In the genomic region with DNA sequence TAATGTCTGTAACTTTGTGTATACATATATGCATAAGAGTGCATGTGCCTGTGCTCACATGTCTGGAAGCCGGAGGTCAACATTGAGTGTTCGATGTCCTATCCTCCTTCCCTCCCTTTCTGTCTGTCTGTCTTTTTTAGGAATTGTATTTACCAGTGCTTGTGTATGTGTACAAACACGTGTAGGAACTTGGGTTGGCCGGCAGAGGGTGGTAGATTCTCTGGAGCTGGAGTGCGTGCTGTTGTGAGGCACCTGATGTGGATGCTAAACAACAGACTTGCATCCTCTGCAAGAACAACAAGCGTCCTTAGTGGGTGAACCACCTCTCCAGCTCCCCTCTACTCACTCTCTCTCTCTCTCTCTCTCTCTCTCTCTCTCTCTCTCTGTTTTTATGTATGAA, we compare ENCODE assay signal across 32 mouse cellular contexts. TPM values are rescaled to one million over a fixed set of nuclear protein-coding genes. Genes with fewer than 3 reads are reported as not detected.
DNase-seq lines count a peak whose midpoint lies in the region; ATAC-seq and TF ChIP-seq lines count a peak whose summit lies in the region.
"Had no signal": no experiment of that assay in that cellular context is flagged by ENCODE, and none has a peak within 500 bp of the region (broad histone marks: within the 10 kb centered on the region; RNA-seq: fewer than 3 reads in every experiment).

No protein-coding gene starts in this region.

- H3K4me1 ChIP-seq in forebrain, embryonic 10.5 days = no peaks in the 10 kb centered on the region
- H3K4me1 ChIP-seq: embryonic facial prominence, embryonic 10.5 days; heart, embryonic 15.5 days; limb, embryonic 12.5 days had no signal

- no peak overlapping the region for H3K27ac ChIP-seq in gastrocnemius, adult 2 months
- H3K27ac ChIP-seq in layer of hippocampus, adult 2 months = no peak overlapping the region
- H3K27ac ChIP-seq in forebrain, embryonic 10.5 days = no peak overlapping the region
- H3K27ac ChIP-seq: embryonic facial prominence, embryonic 10.5 days; heart, embryonic 15.5 days; hindbrain, embryonic 14.5 days; limb, embryonic 12.5 days; macrophage had no signal

- intact Hi-C loops in gastrocnemius, adult 2 months (cut with DNase I) = no loop called here
- intact Hi-C loops in gastrocnemius, postnatal 14 days (cut with DNase I; ENCODE audit: low total_unique reads) = no loop called here

- TF ChIP-seq CTCF in gastrocnemius, adult 2 months (IDR thresholded peaks at IDR 0.05) = peak; percentile 12; the same call in 1 of the 2 replicates
- TF ChIP-seq CTCF in layer of hippocampus, adult 2 months (conservative IDR thresholded peaks at IDR 0.05) = peak; percentile 46

- no peak for DNase-seq in gastrocnemius, adult 2 months
- DNase-seq in gastrocnemius, postnatal 14 days = no peak
- DNase-seq in layer of hippocampus, adult 2 months (ENCODE audit: low spot score in 2 of 2) = no peak
- DNase-seq in layer of hippocampus, adult 8-10 months (ENCODE audit: low spot score in 2 of 2) = no peak
- DNase-seq in A20 (ENCODE audit: low read depth, low spot score) (peak; percentile 48), R1 (ENCODE audit: low read depth, low spot score) (peak; percentile 87)
- DNase-seq in forebrain, embryonic 10.5 days (ENCODE audit: extremely low spot score, low spot score) = no peak
- DNase-seq: adrenal gland, postnatal 25 days; cerebellum, adult 9-10 months; forebrain, postnatal 0 days; gastrocnemius, postnatal 36 days; heart, postnatal 36 days; kidney, postnatal 10 days; right cerebral cortex, postnatal 14 days; spleen, adult 18-20 months; thymus, postnatal 14 days had no signal

- no peak overlapping the region for H3K4me3 ChIP-seq in gastrocnemius, adult 2 months
- no peak overlapping the region for H3K4me3 ChIP-seq in layer of hippocampus, adult 2 months
- no peak overlapping the region for H3K4me3 ChIP-seq in forebrain, embryonic 10.5 days
- H3K4me3 ChIP-seq: embryonic facial prominence, embryonic 10.5 days; heart, embryonic 15.5 days; limb, embryonic 12.5 days had no signal

- no peaks in the 10 kb centered on the region for H3K27me3 ChIP-seq in forebrain, embryonic 10.5 days (ENCODE audit: poor library complexity, severe bottlenecking)
- H3K27me3 ChIP-seq: heart, embryonic 15.5 days; limb, embryonic 12.5 days had no signal

- WGBS in forebrain, embryonic 10.5 days = 82% methylated on average over 6 of the region's 6 CpGs

- peaks cover 47% of the 10 kb centered on the region for H3K36me3 ChIP-seq in forebrain, embryonic 10.5 days (replicated peaks)

- no peaks in the 10 kb centered on the region for H3K9me3 ChIP-seq in forebrain, embryonic 10.5 days
- H3K9me3 ChIP-seq: embryonic facial prominence, embryonic 10.5 days; heart, embryonic 15.5 days; limb, embryonic 12.5 days had no signal

- no peak for ATAC-seq in monocyte, adult 5-6 weeks (replicated peaks; ENCODE audit: insufficient number of reproducible peaks, low FRiP score, low TSS enrichment, poor library complexity, severe bottlenecking)
- ATAC-seq: forebrain, postnatal 0 days; intestine, embryonic 16.5 days; lung, postnatal 0 days had no signal

RNA-seq across cellular contexts. Expression of a gene that starts 11.6 kb away (rescaled TPM):
- 100 to 1,000 TPM; 118 to 153 TPM for total RNA-seq in gastrocnemius, adult 2 months (2021)
- total RNA-seq in gastrocnemius, postnatal 14 days (2021) = 10 to 100 TPM; 84.1 to 89.2 TPM
- total RNA-seq in layer of hippocampus, adult 2 months (2021) = 100 to 1,000 TPM; 153 to 170 TPM
- 100 to 1,000 TPM; 159 to 182 (median 176) TPM for total RNA-seq in layer of hippocampus, adult 8-10 months (2022)
- 32.1 to 81.2 TPM (median 33.7 TPM) in 3 replicates for total RNA-seq in monocyte, adult 5-6 weeks (2017)
- 27.2 and 27.8 TPM in 2 replicates for polyA plus RNA-seq in forebrain, embryonic 10.5 days (2016; fragmentation: Nextera tagmentation; extraction: Ambion mirVana)

RNA-seq across cellular contexts. Expression of a gene that starts 21.5 kb away (rescaled TPM):
- total RNA-seq in gastrocnemius, adult 2 months (2021) = not detected
- not detected for total RNA-seq in gastrocnemius, postnatal 14 days (2021)
- not detected for total RNA-seq in layer of hippocampus, adult 2 months (2021)
- total RNA-seq in layer of hippocampus, adult 8-10 months (2022) = not detected
- not detected in 3 replicates for total RNA-seq in monocyte, adult 5-6 weeks (2017)
- not detected in 2 replicates for polyA plus RNA-seq in forebrain, embryonic 10.5 days (2016; fragmentation: Nextera tagmentation; extraction: Ambion mirVana)
- total RNA-seq: adrenal gland, postnatal 25 days; forebrain, postnatal 0 days; gastrocnemius, postnatal 36 days; heart, adult 8-10 months; heart, postnatal 36 days; layer of hippocampus, postnatal 25 days; left cerebral cortex, postnatal 14 days; MEL; neutrophil, adult 5-6 weeks had no signal
- polyA plus RNA-seq: forebrain, embryonic 11.5 days; forebrain, postnatal 0 days; heart, embryonic 15.5 days; hindbrain, embryonic 14.5 days; intestine, embryonic 16.5 days; limb, embryonic 12.5 days; lung, postnatal 0 days; macrophage; midbrain, embryonic 11.5 days had no signal

RNA-seq across cellular contexts. Expression of a gene that starts 37.6 kb away (rescaled TPM):
- not detected for total RNA-seq in gastrocnemius, adult 2 months (2021)
- not detected for total RNA-seq in gastrocnemius, postnatal 14 days (2021)
- total RNA-seq in layer of hippocampus, adult 2 months (2021) = not detected
- total RNA-seq in layer of hippocampus, adult 8-10 months (2022) = not detected
- not detected in 3 replicates for total RNA-seq in monocyte, adult 5-6 weeks (2017)
- polyA plus RNA-seq in forebrain, embryonic 10.5 days (2016; fragmentation: Nextera tagmentation; extraction: Ambion mirVana) = 0.04 TPM in 1 of 2 replicates, not detected in the other
- total RNA-seq: adrenal gland, postnatal 25 days; forebrain, postnatal 0 days; gastrocnemius, postnatal 36 days; heart, adult 8-10 months; heart, postnatal 36 days; layer of hippocampus, postnatal 25 days; MEL had no signal
- polyA plus RNA-seq: embryonic facial prominence, embryonic 10.5 days; forebrain, postnatal 0 days; intestine, embryonic 16.5 days; lung, postnatal 0 days; macrophage; midbrain, embryonic 11.5 days; testis, adult 2 months had no signal

RNA-seq across cellular contexts. Expression of a gene that starts 50.0 kb away (rescaled TPM):
- total RNA-seq in gastrocnemius, adult 2 months (2021) = 1 to 10 TPM in 1 of 2 experiments, under 1 TPM in 1; 0.70 to 1.2 TPM
- total RNA-seq in gastrocnemius, postnatal 14 days (2021) = 1 to 10 TPM; 2.3 to 2.7 TPM
- total RNA-seq in layer of hippocampus, adult 2 months (2021) = 1 to 10 TPM; 2.5 to 3.1 TPM
- 1 to 10 TPM; 2.7 to 4.0 (median 3.7) TPM for total RNA-seq in layer of hippocampus, adult 8-10 months (2022)
- total RNA-seq in monocyte, adult 5-6 weeks (2017) = not detected in 3 replicates
- polyA plus RNA-seq in forebrain, embryonic 10.5 days (2016; fragmentation: Nextera tagmentation; extraction: Ambion mirVana) = 7.0 and 7.9 TPM in 2 replicates
- total RNA-seq: neutrophil, adult 5-6 weeks had no signal
- polyA plus RNA-seq: macrophage had no signal

Comparison
In these comparisons a context has a peak if more than half of its experiments do, and no peak if none do; other contexts are left out.
1. DNase-seq: peak in A20 (single experiment) and R1 (single experiment); none in gastrocnemius, adult 2 months (single experiment), gastrocnemius, postnatal 14 days (single experiment), layer of hippocampus, adult 2 months (0 of 2), layer of hippocampus, adult 8-10 months (0 of 2) and forebrain, embryonic 10.5 days (single experiment).